Mouse (Mus musculus) spleen, postnatal 10 days (tissue): ENCODE results near the gene Kctd5.
"Not testable (repeated sequence)": the region's sequence is repeated elsewhere in the genome, so short reads cannot be mapped to it uniquely, and the experiment has no call there.

Experiments used
- DNase-seq, 2 experiments: peaks; one replicate each; pipeline ENCODE4 v3.0.0; 2021 to 2022; ENCODE audit warnings: low spot score in 2 of 2

Kctd5 gene

DNA sequence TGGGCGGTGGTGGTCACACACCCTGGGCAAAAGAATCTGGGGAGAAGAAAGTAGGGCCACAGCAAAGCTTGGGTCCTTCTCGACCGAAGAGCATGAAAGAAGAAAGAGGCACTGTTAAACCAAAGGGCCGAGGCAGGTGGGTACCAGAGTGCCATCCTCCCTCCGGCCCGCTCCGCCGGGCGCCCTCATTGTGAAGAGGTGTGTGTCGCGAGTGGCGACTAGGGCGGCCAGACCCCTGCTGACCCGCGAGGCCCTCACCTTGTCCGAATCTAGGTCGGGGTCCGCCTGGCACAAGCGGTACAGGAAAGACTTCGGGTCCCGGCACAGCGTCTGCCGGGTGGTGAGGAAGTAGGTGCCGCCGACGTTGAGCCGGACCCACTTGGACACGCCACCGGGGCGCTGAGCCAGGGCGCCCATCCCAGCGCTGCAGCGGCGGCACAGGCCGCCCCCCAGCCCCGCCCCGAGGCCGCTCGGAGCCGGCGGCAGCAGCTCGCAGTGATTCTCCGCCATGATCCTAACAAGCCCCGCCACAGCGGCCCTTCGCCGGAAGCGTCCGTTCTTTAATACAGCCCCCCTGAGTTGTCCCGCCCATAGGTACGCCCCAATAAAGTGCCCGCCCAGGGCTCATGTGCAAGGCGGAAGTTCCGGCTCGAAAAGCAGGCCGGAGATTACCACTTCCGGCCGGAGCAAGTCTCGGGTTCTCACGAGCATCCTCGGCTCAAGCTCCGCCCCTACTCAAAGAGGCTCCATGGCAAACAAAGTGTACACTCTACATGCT is at the start of gene Kctd5:
TSS of gene Kctd5 (minus strand) at position 567 of the 778 bp plus-strand sequence.
- peak; percentile 91 to 92 for DNase-seq

DNA sequence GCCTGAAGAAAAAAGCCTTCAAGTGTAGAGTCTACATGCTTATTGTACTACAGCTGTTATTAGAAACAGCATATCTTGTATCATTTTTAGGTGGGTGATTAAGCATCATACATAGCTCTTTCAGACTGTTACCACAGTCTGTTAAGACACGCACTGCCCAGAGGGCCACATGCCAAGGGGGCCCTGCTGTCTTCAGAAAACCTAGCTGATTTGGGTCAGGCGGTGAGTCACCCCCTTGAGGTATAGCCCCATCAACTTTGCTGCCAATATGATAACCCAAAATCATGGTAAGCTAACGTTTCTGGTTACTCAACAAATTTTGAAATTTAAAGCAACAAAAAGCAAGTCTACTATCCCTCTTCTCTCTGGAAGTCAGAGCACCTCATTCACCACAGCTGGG is 46.2 kb upstream of the Kctd5 start:
- no peak for DNase-seq

DNA sequence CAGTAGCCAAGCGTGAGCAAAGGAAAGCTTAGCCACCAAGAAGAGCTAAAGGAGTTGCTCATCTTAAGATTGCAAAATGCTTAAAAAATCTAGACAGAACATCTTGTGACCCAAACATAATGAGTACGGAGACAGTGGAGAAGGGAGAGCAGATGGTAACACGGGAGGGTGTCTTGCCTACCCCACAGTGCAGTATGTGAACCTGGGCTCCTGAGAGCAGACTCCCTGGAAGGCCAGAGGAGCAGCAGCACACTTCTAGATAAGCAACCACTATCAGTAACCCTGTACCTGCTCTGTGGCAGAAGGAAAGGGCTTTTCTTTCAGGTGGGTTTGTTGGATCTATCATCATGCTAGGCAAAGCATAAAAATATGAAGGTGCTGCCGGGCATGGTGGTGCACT is 39.7 kb upstream of the Kctd5 start:
- DNase-seq = no peak

DNA sequence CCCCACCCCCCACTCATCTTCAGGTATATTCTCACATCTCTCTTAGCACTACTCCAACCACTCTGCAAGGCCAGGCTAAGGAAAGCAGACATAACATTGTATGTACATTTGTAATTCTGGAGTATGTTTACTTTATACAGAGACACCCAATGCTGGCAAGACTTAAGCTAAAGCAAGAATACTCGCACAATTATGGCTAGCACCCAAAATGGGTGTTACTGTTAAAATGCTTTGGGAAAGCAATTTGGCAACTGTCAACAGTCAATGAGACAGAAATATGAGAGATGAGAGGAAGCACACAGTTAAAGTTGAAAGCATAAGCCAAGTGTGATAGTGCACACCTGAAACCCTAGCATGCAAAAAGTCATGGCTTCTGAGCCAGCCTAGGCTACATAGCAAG is 38.0 kb upstream of the Kctd5 start:
- DNase-seq = no peak

DNA sequence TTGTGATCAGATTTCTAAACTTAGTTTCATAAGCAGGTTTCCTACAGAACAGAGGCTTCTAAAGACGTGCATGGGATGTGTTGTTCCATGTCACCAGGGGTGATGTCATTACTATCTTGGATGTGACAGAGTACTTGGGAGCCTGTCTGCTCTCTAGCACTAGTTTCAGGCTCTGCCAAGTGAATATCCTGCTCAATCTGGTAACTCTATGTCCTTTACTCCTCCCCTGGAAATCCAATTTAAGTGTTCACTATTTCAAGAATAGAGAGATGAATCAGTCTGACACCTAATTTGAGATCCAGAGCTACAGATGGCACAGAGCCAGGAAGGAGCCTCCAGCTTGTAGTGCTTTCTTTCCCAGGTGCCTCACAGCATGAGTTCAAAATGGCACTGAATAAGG is 35.6 kb upstream of the Kctd5 start:
- no peak for DNase-seq

DNA sequence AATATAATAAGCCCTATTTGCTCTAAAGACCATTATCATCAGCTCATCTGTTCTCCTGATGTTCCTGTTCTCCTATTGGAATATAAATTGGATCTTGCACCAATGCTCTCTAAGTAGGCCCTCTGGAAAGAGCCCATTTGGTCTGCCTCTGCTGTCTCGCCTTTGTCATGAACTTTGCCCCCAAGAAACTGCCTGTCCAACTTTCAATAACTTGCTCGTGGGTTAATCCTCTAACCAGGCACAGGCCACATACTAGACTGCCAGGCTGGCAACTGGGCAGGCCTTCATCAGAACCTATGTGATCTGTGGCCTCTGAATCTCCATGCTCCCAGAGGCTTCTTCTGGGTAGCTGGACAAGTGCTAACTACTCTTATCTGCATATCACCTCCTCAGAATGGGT is 31.8 kb upstream of the Kctd5 start:
- DNase-seq = no peak

DNA sequence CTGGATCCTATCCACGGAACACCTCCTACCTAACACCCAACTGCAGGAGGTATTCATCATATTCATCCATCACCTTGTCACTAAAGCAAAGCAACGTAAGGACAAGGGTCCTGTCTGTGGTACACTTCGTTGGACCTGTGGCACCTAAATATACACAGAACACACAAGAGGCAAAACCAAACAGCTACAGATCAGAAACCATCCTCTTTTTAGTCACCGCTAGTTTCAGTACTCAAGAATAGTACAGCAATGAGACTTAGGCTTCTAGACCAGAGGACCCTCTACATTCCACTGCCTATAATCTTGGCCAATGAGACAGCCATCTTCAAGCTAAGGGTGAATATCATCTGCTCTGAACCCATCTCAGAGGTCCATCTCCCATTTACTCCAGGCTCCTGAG is 25.1 kb upstream of the Kctd5 start:
- no peak for DNase-seq

DNA sequence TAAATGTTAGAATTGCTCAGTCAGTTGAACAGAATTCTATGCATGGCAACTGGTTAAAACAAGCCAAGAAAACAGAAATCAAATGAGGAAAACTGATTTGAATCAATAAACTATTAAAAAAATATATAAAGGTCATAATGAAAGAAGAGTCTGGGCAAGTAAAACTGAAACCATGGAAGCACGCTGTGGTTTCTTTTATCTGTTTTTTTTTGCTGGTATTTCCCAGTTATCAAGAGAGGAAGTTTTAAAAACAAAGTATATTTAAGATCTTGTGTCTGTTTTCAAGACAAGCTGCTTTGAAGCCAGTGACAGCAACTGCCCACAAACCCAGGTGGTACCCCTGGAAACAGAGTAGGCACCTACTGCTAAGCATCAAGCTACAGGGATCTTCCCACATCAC is 17.3 kb upstream of the Kctd5 start:
- DNase-seq = no peak

DNA sequence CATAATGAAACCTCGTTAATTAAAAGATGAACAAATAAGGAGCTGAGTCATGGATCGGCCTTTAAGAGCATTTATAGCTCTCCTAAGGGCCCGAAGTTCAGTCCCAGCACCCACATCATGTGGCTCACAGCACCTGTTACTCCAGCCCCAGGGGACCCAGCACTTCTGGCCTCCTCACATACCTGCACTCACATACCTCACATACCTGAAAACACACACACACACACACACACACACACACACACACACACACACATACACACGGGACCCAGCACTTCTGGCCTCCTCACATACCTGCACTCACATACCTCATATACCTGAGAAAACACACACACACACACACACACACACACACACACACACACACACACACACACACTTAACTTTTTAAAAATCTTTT is 13.1 kb upstream of the Kctd5 start:
- not testable (repeated sequence) for DNase-seq

DNA sequence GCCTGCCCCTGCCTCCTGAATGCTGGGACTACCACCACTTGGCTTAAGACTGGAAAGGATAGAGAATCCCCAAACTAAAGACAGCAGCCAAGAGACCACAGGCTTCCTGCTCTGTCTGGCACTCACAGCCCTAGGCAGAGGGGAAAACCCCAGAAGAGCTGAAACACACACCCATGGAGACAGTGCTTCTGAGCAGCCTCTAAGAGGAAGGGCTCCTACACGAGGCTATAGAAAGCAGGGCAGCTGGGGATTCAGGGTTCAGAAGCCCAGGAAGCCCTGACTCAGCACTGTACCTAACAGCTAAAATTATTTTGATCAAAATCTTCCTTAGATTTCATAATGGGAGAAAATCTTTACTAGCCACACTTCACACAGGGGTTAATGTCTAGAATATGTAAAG is 11.3 kb upstream of the Kctd5 start:
- no peak for DNase-seq

DNA sequence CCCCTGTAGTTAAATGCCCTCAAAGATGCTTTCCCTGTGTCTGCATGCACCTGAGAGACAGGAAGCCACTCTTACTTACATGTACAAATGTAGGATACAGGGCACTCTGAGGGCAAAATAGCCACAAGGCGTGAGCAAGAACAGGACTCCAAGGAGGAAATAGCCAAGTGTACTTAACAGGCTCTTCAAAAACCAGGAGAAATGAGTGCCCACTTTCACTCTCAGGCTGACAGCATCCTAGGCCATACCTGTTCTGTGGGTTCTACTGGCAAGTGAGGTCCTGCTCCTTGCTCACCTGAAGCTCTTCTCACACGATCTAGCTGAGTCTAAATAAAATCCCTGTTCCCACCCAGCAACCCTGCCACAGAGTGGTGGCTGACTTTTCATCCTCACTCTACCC is 3.8 kb upstream of the Kctd5 start:
- no peak for DNase-seq

DNA sequence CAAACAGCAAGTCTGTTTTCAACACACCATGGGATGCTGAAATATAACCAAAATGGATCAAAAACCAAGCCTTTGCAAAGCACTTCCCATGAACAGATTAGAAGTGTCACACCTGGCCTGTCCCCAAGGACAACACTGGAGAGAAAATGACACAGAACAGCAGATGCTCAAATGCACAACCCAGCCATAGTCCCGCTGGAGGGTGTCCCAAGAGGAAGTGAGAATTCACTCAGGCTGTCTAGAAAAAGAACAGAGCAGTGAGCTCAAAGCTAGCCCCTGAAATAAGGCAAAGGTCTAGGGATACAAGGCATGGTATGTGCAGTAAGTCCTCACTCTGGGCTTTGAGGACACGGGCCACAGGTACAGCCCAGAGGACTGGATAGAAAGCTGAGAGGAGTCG is 3.8 kb downstream of the Kctd5 start:
- no peak for DNase-seq

DNA sequence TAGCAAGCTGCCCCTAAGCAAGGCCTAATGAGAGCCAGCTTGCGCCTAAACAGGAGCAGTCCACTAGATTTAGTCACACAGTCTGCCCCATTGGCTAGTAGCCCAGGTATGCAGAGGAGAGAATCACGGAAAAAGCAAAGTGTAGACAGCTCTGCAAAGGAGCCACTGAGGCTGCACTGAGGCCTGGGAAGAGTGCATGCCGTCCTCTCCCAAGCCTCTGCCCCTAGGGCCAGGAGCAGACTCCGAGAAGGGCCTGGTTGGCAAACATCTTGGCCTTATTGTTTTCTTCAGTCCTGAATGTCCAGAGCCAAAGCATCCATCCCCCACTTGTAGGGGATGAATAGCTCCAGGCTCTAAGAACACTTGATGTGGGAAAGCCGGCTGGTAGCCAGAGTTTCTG is 5.0 kb downstream of the Kctd5 start:
- no peak for DNase-seq

DNA sequence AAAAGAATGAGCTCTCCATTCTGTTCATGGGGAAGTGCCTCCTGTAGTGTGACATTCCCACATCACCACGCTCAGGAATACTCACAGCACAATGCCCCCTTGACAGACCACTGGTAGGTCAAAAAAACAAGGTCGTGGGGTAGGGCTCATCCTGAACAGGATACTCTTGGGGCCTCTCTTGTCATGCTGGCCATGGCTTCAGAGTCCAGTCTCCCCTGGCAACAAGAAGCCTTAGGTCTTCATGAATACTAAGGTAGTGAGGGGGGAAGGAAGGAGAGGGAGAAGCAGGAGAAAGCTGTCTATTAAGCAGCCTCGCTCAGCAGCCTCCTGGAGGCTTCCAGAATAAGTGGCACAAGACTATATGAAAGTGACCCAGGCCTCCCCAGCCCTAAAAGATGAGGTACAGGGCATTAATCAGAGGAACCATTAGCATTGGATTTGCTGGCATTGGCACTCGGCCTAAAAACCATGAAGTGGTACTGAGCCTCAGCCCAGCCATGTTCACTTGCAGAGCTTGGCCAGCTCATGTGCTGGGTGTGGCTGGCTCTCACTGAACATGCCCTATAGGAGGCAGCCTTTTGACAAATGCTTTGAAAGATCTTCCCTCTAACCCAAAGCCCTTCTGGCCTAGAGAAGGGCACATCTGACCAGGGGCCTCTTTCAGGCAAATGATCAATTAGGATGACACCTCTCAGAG is 10.7 kb downstream of the Kctd5 start:
- DNase-seq = no peak

DNA sequence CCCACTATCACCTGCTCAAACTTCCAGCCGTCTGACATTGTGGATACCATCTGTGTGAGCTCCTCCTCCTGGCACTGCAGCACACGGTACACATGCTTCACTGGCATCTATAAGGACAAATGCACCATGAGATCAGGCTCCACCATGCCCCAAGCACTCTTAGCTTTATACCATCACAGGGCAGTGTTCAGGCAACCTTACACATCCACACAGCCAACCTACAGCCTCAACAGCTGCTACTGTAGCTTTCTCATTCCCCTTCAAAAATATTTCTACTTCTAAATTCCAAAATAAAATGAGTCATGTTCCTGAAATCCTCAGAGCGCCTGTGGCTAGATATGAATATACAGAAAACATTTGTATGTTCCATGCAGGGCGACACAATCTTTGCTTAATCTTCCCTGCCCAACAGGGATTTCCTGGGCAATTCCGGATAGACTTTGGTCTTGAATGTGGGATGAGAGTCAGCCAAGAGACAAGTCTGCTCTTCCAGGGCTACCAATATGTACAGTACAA is 15.5 kb downstream of the Kctd5 start:
- no peak for DNase-seq

DNA sequence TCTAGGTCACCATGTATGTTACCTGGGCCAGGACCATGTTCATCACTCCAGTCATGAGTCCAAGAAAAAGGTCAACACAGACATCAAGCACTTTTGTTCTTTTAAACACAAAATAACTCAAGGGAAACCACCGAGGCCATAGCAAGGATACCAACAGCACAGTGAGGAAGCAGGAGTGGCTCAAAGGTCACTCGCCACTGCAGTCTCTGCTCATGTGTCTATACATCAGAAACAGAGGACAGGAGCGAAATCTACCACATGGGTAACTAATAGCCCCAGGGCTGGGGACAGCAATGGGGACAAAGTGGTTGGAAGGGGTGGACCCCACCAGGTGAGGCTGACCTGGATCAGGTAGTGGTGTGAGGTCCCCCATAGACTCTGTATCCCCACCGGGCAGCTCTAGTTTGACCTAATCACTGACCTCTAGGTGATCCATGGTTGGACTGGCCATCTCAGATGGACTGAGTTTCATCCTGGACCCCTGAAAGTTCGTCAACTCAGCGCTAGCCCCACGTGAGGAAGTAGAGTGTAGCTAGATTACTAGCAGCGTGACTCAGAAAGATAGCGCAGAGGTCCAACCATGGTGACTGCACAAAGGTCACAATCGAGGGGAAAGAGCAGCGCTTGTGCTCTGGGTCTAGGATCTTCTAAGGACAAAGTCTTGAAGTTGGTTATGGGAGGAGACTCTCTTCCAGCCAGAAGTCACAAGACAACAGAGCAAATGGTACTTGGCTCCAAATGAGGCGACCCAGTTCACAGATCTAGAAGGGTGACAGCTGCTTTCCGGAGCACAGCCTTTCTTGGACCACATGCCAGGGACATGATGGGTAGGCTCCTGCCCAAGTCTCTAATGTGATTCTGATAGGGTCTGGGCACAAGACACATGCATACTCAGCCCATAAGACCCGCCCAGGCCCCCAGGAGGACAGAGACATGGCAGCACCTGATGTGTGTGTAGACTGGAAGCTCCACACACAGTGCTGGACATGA is 16.4 kb downstream of the Kctd5 start:
- DNase-seq = no peak

DNA sequence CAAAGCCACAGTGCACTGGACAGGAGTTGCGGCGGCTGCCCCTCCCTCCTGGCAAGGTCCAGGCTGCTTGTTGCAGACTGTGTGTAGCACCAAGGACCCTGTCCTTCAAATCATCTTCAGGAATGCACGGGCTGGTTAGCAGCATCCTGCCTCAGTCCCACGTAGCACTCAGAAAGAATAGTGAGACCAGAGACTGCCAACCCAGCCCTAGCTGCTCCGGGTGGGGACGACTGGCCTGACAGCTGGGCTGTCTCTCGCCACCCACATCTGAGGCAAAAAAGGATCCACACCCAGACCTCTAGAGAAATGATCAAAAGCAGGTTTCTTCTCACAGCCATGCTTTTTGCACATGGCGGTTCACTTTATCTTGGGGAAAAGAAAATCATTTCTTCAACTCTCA is 24.3 kb downstream of the Kctd5 start:
- no peak for DNase-seq

DNA sequence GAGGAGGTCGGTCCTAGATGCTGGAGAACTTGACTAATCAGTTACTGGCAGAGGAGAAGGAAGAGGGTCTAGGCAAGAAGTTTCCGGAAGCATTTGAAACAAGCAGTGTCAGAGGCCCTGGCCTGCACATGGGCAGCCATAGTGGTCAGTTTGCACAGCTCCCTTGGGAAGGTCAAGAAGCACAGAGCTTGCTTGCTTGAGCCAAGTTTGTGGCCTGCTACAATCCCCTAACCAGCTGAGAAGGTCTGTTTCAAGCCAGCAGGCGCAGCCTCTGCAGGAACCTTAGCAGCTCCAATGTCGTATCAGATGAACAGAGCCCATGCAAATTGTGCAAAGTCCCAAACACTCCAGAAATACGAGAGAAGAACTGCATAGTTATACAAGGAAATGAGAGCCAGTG is 25.2 kb downstream of the Kctd5 start:
- no peak for DNase-seq

DNA sequence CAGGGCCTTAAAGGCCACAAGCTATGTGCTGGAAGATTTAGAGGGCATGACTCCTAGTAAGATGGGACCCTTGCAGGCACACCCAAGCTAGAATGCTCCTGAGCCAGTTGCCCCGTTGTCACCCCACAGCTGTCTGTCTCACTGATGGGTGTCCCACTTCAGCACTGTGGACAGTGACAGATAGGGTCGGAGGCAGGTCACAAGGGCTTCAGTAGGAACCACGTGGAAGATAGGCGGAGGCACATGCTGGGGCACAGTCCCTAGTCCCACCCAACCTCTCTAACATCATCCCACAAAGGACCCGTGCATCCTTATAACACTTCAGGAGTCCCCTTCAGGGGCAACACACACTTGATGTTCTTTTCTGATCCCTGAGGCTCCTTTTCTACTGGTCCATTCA is 27.3 kb downstream of the Kctd5 start:
- DNase-seq = no peak

DNA sequence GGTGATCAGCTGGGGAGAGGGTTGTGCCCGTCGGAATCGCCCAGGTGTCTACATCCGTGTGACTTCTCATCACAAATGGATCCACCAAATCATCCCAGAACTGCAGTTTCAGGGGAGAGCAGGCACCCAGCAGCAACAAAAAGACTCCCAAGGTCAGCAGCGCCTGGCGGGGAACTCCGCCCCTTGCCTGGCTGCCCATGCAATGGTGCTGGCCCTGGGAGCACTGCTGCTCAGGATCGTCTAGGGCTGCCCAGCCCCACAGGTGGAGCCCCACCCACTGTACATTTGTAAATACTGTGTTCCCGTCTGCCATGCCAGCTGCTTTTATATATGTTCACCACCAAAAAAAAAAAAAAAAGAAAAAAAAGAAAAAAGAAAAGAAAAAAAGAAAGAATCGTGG is 27.7 kb downstream of the Kctd5 start:
- DNase-seq = no peak

DNA sequence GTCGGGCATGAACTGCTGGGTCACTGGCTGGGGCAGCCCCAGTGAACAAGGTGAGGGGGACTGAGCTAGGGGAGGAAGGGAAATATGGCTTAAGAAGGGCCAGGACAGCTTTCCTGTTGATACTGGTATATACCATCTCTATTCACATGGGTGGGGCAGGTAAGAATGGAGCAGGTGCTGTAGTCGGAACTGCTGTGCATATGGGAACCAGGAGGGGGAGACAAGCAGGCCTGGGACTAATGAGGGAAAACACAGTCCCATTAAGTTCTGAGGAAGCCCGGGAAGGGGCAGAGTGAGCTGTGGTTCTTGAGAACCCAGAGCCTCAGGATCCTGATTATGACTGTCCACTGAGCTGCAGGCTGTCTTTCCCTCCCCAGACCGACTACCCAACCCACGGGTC is 28.8 kb downstream of the Kctd5 start:
- DNase-seq = no peak

DNA sequence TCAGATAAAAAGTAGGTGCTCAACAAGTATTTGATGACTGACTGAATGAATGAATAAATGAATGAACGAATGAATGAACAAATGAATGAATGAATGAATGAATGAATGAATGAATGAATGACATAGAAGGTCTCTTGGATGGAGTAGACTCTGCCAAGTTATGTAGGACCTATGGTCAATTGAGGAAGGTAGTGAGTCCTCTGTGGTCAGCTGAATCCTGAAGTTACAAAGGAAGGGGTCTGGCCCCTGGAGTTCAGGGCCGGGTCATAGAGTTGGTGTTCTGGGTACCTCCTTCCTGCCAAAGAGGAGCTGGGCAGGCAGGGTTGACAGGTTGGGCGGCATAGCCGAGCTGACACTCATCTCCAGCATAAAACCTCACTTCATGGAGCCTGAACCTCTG is 35.4 kb downstream of the Kctd5 start, which contains the start of gene Prss27:
TSS of gene Prss27 (plus strand) at position 301 of the 400 bp plus-strand sequence.
- DNase-seq = no peak
